ENCODE assay signal across 8 mouse cellular contexts in the genomic region with DNA sequence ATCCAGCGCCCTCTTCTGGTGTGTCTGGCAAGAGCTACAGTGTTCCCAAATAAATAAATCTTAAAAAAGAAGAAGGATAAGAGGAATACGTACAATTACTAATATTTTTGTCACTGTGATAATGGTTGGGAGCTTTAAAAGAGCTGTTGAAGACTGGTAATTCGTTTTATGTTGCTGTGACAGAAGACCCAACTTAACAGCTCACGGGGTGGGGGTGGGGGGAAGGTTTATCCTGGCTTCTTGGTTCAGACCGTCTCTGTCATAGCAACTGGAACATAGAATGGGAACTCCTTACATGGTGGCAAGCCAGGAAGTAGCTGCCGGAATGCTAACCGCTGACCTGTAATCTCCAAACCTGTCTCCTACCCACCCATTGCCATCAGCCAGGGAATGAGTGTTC. TPM values are rescaled to one million over a fixed set of nuclear protein-coding genes. Genes with fewer than 3 reads are reported as not detected.
A peak's percentile ranks its signal among the peaks of the same experiment; 100 is the strongest.
DNase-seq lines count a peak whose midpoint lies in the region; ATAC-seq and TF ChIP-seq lines count a peak whose summit lies in the region.

A gene (plus strand): TSS at position 301 of the 400 bp plus-strand sequence.

- H3K9ac ChIP-seq in neural tube, embryonic 14.5 days (replicated peaks; ENCODE audit: low read depth, low read length): no peak within 1 kb of the TSS

- no peak within 1 kb of the TSS for H3K27ac ChIP-seq in testis, adult 2 months (ENCODE audit: control insufficient read depth, insufficient read depth, low read depth, low read length)
- no peak within 1 kb of the TSS for H3K27ac ChIP-seq in embryonic fibroblast, embryonic 13.5 days (ENCODE audit: insufficient read depth, low read length)
- H3K27ac ChIP-seq in limb, embryonic 10.5 days: no peak within 1 kb of the TSS
- no peak within 1 kb of the TSS for H3K27ac ChIP-seq in neural tube, embryonic 14.5 days (ENCODE audit: low read depth, low read length)

- H3K4me2 ChIP-seq in neural tube, embryonic 14.5 days (ENCODE audit: low read depth, low read length): no peak within 1 kb of the TSS

- DNase-seq in testis, postnatal 10 days (ENCODE audit: low spot score): no peak
- no peak for DNase-seq in heart, postnatal 10 days
- DNase-seq in limb, embryonic 10.5 days (ENCODE audit: low spot score): no peak
- DNase-seq in yolk sac, embryonic 10.5 days (ENCODE audit: low spot score): no peak
- no peak for DNase-seq in spleen, postnatal 4 days (ENCODE audit: low spot score in 2 of 2)

- peak within 1 kb of the TSS; percentile 21 for H3K4me3 ChIP-seq in testis, adult 2 months (ENCODE audit: control insufficient read depth, low read depth, low read length)
- H3K4me3 ChIP-seq in embryonic fibroblast, embryonic 13.5 days (ENCODE audit: insufficient read depth, low read length): no peak within 1 kb of the TSS
- H3K4me3 ChIP-seq in limb, embryonic 10.5 days: no peak within 1 kb of the TSS
- no peak within 1 kb of the TSS for H3K4me3 ChIP-seq in neural tube, embryonic 14.5 days (ENCODE audit: low read depth, low read length)

- no peaks in the 10 kb centered on the region for H3K9me3 ChIP-seq in limb, embryonic 10.5 days (replicated peaks)
- H3K9me3 ChIP-seq in neural tube, embryonic 14.5 days (ENCODE audit: control insufficient read depth, low read length): no peaks in the 10 kb centered on the region

- no peak for TF ChIP-seq CTCF in testis, adult 2 months (IDR thresholded peaks at IDR 0.05; ENCODE audit: control insufficient read depth, insufficient read depth, insufficient replicate concordance, low read depth, low read length)
- TF ChIP-seq CTCF in embryonic fibroblast, embryonic 13.5 days (IDR thresholded peaks at IDR 0.05; ENCODE audit: borderline replicate concordance, insufficient read depth, low read length): no peak

- H3K27me3 ChIP-seq in testis, adult 2 months (ENCODE audit: control insufficient read depth, insufficient read depth, low read length): no peaks in the 10 kb centered on the region
- H3K27me3 ChIP-seq in limb, embryonic 10.5 days (ENCODE audit: low read depth, poor library complexity, severe bottlenecking): no peaks in the 10 kb centered on the region
- no peaks in the 10 kb centered on the region for H3K27me3 ChIP-seq in neural tube, embryonic 14.5 days (ENCODE audit: control insufficient read depth, insufficient read depth, low read length)

- WGBS in limb, embryonic 10.5 days: 85% methylated on average over 7 of the region's 7 CpGs
- 88% methylated on average over 7 of the region's 7 CpGs for WGBS in neural tube, embryonic 14.5 days

- peak; percentile 8; the same call in 1 of the 2 replicates for TF ChIP-seq POLR2A in testis, adult 2 months (IDR thresholded peaks at IDR 0.05; ENCODE audit: control insufficient read depth, low read depth, low read length)
- no peak for TF ChIP-seq POLR2A in embryonic fibroblast, embryonic 13.5 days (IDR thresholded peaks at IDR 0.05; ENCODE audit: low read depth, low read length)

- H3K4me1 ChIP-seq in testis, adult 2 months (ENCODE audit: control insufficient read depth, insufficient read depth, low read length): peaks cover 5% of the 10 kb centered on the region
- H3K4me1 ChIP-seq in embryonic fibroblast, embryonic 13.5 days (ENCODE audit: control insufficient read depth, insufficient read depth, low read length): no peaks in the 10 kb centered on the region
- peaks cover 4% of the 10 kb centered on the region for H3K4me1 ChIP-seq in limb, embryonic 10.5 days
- peaks cover 7% of the 10 kb centered on the region; the same call in 1 of the 2 replicates for H3K4me1 ChIP-seq in neural tube, embryonic 14.5 days (ENCODE audit: control insufficient read depth, insufficient read depth, low read length)

- ATAC-seq in neural tube, embryonic 14.5 days (ENCODE audit: low read depth): no peak

- no peaks in the 10 kb centered on the region for H3K36me3 ChIP-seq in testis, adult 2 months (ENCODE audit: control insufficient read depth, insufficient read depth, low read length)
- peaks cover 26% of the 10 kb centered on the region for H3K36me3 ChIP-seq in limb, embryonic 10.5 days
- peaks cover 14% of the 10 kb centered on the region for H3K36me3 ChIP-seq in neural tube, embryonic 14.5 days (ENCODE audit: control insufficient read depth, insufficient read depth, low read length)

- intact Hi-C loops in heart, postnatal 10 days (cut with DNase I): no loop called here

RNA-seq across cellular contexts. Expression of the gene that starts here (rescaled TPM):
- 76.0 and 82.3 TPM in 2 replicates for polyA plus RNA-seq in testis, adult 2 months (2012; rRNA removed)
- polyA plus RNA-seq in embryonic fibroblast, embryonic 13.5 days (2011; ENCODE audit: insufficient read length, low read depth, missing spikeins): 42.9 and 54.2 TPM in 2 replicates
- total RNA-seq in heart, postnatal 10 days (2021): 10 to 100 TPM; 41.3 to 41.7 TPM
- 40.2 and 40.5 TPM in 2 replicates for polyA plus RNA-seq in limb, embryonic 10.5 days (2016; fragmentation: Nextera tagmentation; extraction: Ambion mirVana)
- polyA plus RNA-seq in neural tube, embryonic 14.5 days (2014; fragmentation: Nextera tagmentation; extraction: Ambion mirVana): 31.0 and 32.8 TPM in 2 replicates
